Mouse (Mus musculus) thymus, postnatal 36 days (tissue): ENCODE measurements around the gene Ubxn4.
"Not testable (repeated sequence)": the region's sequence is repeated elsewhere in the genome, so short reads cannot be mapped to it uniquely, and the experiment has no call there.

Experiments
- DNase-seq, 2 experiments: peaks; one replicate each; pipeline ENCODE4 v3.0.0; 2022; ENCODE audit warnings: mixed read lengths in 2 of 2

Ubxn4 gene

GRCm38 (mm10) chr1:128243627-128243995, at the start of gene Ubxn4:
TSS of gene Ubxn4 (plus strand) at chr1:128243964.
- DNase-seq, result no peak

- no peak for DNase-seq
These were observed 49.8 kb upstream of the Ubxn4 start for GRCm38 (mm10) chr1:128194011-128194410.

DNA sequence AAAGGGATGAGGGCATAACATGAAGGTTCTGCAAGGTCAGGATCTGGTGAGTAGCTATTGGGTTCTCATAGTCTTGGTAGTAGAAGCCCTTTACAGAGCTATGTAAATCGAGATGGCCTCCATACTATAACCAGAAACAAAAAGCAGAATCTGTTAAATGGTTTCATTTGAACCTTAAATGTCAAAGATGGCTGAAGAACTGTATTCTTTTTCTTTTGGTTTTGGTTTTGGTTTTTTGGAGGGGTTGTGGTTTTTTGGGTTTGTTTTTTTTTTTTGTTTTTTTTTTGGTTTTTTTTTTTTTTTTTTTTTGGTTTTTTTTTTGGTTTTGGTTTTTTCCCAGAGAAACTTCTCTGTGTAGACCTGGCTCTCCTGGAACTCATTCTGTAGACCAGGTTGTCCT, 46.4 kb upstream of the Ubxn4 start:
- DNase-seq, result no peak

GRCm38 (mm10) chr1:128213261-128213660, 30.5 kb upstream of the Ubxn4 start:
- no peak for DNase-seq

DNA sequence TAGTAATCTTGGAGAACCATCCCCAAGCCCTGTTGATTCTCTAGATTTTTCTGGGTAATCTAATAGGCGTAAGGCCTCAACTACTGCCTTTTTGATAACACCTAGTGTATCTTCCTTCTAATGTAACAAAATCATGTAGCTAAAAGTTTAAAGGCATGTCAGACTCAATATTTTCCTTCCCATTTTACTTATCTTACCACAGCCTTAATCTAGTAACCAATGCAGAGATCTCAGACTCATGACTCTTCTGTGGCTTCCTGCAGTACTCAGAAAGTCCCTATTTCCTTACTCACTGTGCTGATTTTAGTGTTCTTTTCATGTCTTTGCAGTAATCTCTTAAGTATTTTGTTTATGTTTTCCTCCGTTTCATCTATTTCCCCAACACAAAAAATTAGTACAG, 21.9 kb upstream of the Ubxn4 start:
- DNase-seq, result no peak

DNA sequence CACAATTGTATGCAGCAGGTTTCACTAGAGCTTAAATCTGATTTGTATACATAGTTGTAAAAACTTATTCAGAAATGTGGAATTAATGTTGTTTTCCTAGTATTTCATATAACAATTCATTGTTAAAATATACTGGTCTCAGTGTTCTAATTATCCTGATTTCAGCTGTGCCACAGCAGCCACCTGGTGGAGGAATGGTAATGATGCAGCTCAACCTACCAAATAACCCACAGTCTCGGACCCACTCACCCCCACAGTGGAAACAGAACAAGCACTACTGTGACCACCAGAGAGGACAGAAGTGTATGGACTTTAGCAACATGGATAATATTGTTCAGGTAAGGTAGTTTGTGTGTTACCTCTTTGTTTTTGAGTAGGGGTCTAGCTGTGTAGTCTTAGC, 20.5 kb upstream of the Ubxn4 start:
- DNase-seq, result no peak

- no peak for DNase-seq
These were observed 8.6 kb upstream of the Ubxn4 start for GRCm38 (mm10) chr1:128235181-128235580.

GRCm38 (mm10) chr1:128243996-128244726, 397 bp downstream of the Ubxn4 start:
- DNase-seq, result peak; percentile 98 to 100

DNA sequence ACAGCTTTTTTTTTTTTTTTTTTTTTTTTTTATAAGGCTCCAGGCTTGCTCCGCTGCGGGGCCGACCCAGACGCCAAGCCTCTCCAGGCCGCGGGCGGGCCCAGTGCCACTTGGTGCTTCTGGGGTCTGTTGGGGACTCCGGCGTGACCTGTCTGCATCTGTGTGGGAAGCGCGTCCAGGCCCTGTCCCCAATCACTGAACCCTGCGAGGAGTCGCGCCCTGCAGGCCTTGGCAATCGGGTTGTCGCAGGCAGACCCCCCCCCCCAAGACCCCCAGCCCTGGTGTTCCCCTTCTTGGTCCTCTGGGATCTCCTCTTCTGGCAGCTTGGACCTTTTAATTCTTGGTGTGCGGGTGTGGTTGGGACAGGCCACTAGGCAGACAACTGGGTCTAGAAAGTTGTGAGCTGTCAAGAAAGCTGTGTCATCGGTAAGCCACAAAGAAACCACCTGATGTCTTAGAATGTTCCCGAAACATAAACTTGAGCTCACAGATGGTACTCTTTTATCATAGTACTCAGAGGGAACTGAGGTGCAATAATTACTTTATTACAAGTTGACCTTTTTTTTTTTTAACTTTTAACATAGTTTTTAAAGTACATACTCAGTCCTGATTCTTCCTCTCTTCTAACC, 1.1 kb downstream of the Ubxn4 start:
- peak; percentile 46 to 62 for DNase-seq

DNA sequence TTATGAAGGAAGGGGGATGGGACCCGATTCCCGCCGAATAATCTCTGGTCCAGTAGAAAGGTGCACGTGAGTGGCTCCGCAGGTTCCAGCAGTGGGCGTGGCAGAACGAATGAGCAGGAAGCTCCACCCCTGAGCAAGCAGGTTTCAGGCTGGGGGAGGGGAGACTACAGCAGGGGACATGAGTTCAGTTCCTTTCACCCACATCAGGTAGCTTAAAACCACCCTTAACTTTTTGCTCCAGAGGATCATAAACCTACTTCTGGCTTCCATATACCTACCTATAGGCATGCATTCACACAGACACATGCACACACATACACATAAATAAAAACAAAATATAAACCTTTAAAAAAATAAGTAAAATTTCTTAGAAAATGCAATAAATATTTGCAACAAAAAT, 23.3 kb downstream of the Ubxn4 start:
- DNase-seq, result not testable (repeated sequence)

DNA sequence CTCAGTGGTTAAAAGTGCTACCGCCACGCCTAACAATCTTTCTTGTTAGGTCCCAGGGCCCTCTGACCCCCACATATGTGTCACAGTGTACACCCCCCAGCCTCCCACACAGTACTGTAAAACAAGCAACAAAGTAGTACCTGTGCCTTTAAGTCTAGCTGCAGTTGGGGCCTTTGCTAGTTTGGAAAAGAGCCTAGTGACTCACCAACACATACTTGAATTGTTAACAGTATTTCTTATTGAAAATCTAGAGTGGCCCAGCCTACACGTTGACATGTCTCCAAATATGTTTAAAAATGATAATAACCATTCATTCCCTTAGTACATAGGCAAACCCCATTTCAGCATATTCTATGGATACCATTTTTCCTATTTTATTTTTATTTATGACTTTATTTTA, 27.0 kb downstream of the Ubxn4 start:
- no peak for DNase-seq

DNA sequence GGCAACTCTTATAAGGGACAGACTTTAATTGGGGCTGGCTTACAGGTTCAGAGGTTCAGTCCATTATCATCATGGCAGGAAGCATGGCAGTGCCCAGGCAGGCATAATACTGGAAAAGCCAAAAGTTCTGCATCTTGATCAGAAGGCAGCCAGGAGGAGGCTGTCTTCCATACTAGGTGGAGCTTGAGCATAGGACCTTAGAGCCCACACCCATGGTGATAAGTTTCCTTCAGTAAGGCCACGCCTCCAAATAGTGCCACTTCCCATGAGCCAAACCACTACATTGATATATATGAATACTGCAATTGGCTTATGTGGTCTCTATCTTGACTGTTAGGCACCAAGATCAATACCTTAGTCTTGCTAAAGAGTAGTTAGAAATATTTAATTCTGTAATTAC, 32.1 kb downstream of the Ubxn4 start:
- DNase-seq, result no peak

- no peak for DNase-seq
These were observed 34.8 kb downstream of the Ubxn4 start for GRCm38 (mm10) chr1:128278563-128278962.

DNA sequence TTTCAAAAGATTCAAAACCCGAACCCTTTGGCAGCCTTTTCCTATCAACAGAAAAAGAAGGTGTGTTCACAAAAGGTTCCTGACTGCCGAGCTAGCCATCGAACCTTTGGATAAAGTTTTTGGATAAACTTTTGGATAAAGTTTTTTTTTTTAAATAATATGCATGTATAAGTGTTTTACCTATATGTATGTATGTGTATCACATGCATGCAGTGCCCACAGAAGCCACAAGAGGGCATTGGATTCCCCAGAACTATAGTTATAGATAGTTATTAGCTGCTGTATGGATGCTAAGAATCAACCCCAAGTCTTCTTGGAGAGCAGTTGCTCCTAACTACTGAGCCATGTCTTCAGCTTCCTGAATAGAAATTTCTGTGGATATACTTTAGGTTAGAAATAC, 38.0 kb downstream of the Ubxn4 start:
- DNase-seq, result peak in 1 of 2 experiments; percentile 14

DNA sequence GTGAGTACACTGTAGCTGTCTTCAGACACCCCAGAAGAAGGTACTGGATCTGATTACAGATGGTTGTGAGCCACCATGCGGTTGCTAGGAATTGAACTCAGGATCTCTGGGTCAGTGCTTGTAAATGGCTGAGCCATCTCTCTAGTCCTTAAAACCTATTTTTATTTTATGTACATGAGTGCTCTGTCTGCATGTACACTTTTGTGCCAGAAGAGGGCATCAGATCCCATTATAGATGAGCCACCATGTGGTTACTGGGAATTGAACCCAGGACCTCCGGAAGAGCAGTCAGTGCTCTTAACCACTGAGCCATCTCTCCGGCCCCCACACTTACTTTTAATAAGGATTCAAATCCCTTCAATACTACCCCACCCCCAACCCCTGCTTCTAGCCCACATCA, 39.2 kb downstream of the Ubxn4 start:
- DNase-seq, result no peak

DNA sequence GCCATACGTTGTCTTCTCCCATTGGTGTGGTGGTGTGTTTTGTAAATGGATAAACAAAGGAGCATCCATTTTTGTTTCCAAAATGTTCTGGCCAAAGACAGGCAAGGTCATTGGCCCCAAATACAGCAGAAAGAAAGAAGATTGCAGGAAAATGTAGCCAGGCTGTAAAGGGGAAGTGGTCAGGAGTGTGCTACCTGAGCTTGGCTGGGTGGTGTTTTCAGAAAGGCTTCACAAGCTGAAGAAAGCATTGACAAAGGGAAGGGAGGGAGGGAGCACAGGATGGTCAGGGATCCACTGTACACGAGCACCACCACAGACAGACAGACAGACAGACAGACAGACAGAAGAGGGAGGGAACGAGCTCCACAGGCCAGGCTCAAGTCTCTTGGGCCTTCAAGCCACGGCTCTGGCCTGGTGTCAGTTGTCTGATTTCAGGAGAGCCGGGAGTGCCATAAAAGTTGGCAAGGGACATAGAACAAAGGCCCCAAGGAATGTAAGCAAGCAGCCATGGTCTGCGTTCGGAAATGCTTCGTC, 40.5 kb downstream of the Ubxn4 start:
- no peak for DNase-seq

DNA sequence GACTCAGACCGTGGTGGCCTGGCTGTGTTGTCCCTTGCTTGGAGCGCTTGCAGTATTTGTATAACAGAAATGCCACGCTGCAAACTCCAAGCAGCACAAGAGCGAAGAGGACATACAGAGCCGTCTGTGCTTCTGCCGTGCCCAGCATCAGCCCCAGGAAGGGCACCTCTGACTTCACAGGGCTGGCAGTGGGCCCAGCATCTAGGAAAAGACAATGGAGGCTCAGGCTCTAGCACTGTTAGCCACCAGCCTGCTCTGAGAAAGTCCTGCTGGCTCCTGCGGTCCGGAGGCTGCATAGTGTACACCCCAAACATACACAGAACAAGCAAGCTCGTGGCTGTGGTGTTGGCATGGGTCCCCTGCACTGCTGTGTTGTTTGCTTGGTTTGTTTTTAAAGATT, 41.4 kb downstream of the Ubxn4 start:
- DNase-seq, result no peak

GRCm38 (mm10) chr1:128290295-128290694, 46.5 kb downstream of the Ubxn4 start:
- no peak for DNase-seq

DNA sequence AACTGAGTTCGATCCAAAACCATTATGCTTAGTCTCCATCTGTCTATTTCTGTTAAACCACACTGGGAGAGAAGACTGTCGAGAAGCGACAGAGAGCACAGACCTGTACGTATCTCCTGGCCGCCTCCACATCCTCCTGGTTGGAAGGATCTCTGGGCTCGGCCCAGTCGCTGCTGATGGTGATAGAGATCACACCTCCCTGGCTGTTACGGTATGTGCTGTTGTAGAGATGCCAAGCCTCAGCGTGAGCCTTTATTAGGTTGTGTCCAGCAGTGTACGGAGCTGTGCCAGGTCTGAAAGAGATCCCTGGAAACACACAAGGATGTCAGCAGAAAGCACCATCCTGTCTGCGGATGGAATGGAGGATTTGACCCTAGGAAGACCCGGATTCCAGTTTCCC, 49.8 kb downstream of the Ubxn4 start:
- no peak for DNase-seq

DNA sequence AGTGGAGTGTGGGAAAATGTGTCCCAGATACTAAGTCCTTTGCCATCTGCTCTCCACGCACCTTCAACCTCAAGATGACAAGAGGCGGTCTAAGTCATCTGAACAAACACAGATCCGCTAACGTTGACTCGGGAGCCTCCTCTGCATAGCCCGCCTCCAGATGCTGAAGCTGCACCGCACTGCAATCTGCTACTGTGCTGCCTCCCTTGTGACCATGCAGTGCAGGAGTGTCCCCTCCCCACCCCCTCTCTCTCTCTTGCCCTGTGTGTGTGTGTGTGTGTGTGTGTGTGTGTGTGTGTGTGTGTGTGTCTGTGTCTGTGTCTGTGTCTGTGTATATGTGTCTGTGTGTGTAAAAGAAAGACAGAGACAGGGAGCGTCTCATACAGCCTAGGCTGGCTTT, 51.5 kb downstream of the Ubxn4 start:
- no peak for DNase-seq

- DNase-seq, result no peak
These were observed 52.2 kb downstream of the Ubxn4 start for GRCm38 (mm10) chr1:128295717-128296528.

GRCm38 (mm10) chr1:128303900-128304299, 60.1 kb downstream of the Ubxn4 start:
- DNase-seq, result no peak

- DNase-seq, result no peak
These were observed 65.3 kb downstream of the Ubxn4 start for GRCm38 (mm10) chr1:128309043-128309442.

DNA sequence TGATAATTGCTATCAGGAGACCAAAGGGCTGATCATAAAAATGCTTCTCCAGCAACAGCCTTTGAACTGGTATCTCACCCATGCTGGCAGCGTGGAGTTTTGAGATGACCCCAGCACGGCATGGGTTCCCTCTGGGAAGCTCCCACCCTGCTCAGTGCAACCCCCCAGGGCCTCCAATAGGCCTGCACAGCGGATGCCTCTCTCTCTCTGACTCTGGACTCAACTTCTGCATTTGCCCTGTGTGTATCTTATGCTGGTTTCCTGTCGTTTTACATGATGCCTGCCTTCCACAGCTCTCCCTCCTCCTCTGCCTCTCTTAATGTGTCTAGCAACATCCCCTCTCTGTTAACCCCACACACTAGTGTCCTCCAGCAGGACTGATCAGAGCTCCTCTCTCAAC, 70.9 kb downstream of the Ubxn4 start:
- DNase-seq, result no peak
